Mouse (Mus musculus) olfactory bulb, adult 2 months (tissue): ENCODE measurements at regions not wholly inside any gene's neighbourhood (a gene's known extent, or its start where the extent isn't known, plus 50 kb on each side); places are given as distances from the start of the nearest gene placed in this dataset.

ENCODE experiments used
- H3K27ac ChIP-seq: fragments of 200-500 bp; 2 replicates; pipeline ENCODE4 v1.5.1; 2012; ENCODE audit warnings: low read depth, low read length; ENCODE audit not compliant: insufficient read depth
- H3K4me1 ChIP-seq: fragments of 200-500 bp; 2 replicates; pipeline ENCODE4 v1.6.1; 2012; ENCODE audit warnings: low read length; ENCODE audit not compliant: control insufficient read depth, insufficient read depth
- H3K4me3 ChIP-seq: fragments of 200-500 bp; 2 replicates; pipeline ENCODE4 v1.5.1; 2012; ENCODE audit warnings: mild to moderate bottlenecking, low read depth, low read length, moderate library complexity; ENCODE audit not compliant: insufficient read depth
- CTCF ChIP-seq: fragments of 200-500 bp; IDR thresholded peaks from 2 replicates; pipeline ENCODE4 v1.5.1; 2012; ENCODE audit warnings: low read depth, mild to moderate bottlenecking, low read length, moderate library complexity; ENCODE audit not compliant: insufficient read depth
- POLR2A ChIP-seq: fragments of 200-500 bp; IDR thresholded peaks from 2 replicates; pipeline ENCODE4 v1.6.1; 2012; ENCODE audit warnings: mild to moderate bottlenecking, low read depth, low read length, moderate library complexity; ENCODE audit not compliant: insufficient read depth
- WGBS: fragments of 180-500 bp; shearing (Covaris S2); methylation state at CpG from one replicate; pipeline ENCODE4 v1.1.7; 2018; 5-methylcytosine and 5-hydroxymethylcytosine counted together

DNA sequence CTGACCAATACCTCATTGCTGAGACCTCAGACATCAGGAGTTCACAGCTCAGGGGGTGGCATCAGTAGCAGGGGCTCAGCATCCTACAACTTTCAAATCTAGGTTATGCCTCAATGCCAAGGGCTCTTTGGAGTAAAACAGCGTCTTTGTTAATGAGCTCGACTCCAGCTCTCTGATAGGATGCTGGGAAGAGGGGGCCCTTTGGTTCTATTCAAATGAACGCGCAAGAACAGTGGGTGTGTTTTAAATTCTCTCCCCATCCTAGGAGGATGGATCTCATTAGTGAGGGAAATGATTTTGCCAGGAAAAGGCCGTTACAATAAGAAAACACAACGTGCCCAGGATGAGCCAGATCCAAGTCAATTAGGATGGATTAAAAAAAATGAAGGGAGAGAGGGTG lies 132.2 kb upstream of the 3110018I06Rik start:
- no peaks in the 10 kb centered on the region for H3K4me1 ChIP-seq
- H3K27ac ChIP-seq = no peak overlapping the region
- 52% methylated on average over 6 of the region's 6 CpGs for WGBS
- TF ChIP-seq CTCF (no peak), POLR2A (no peak)
- H3K4me3 ChIP-seq = no peak overlapping the region

DNA sequence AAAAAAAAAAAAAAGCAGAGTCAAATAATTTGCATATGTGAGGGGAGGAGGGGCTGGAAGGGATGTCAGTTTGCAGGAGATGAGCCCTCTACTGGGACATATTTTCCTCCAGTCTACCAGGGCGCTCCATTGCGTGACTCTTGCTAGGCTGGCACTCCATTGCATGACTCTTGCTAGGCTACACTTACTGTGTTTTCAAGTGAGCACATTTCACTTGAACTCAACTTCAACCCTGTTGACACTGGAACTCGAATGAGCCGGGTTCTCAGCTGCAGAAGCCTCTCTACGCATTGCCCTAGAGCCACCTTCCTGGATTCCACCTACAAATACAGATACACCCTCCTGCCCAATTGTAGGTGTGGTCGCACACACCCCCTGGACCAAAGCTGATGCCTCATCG lies 131.5 kb upstream of the 3110018I06Rik start:
- no peak for TF ChIP-seq POLR2A
- no peak for TF ChIP-seq CTCF
- H3K27ac ChIP-seq = no peak overlapping the region

DNA sequence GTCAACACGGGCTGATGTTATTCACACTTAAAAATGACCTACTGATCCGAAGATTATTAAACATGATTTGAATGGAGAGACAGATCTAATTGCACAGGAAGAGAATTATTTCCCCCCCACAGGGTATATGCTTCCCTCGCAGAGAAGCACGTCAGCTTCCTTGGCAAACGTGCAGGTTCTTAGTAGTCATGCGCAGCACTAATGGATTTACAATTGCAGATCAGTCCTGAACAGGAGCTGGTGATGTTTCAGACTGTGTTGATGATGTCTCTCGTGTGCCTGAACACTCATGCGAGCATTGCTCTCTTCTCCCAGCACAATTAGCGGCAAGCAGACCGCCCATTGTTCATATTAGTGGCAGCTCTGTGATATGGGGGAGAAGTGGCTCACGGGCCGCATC lies 127.9 kb upstream of the 3110018I06Rik start:
- TF ChIP-seq CTCF (no peak), POLR2A (no peak)

More for the DNA sequence above, 131.5 kb upstream of the 3110018I06Rik start:
- no peak overlapping the region for H3K4me3 ChIP-seq
- 91% methylated on average over 7 of the region's 7 CpGs for WGBS
- no peaks in the 10 kb centered on the region for H3K4me1 ChIP-seq

DNA sequence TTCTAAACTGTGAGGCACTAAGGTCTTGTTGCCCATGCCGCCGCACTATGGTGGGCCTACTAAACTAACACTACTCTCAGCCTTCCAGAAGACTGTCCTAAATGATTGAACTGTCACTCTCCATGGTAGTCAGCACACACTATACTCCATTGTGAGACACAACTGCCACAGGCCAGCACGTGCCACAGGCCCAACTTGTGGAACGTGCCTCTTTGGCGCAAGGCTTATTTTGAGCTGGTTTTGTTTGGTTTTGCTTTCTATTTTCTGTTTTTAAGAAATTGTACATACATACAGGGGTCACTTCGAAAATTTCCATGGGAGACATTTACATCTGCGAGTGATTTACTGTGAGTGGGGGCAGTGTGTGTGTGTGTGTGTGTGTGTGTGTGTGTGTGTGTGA lies 126.8 kb upstream of the 3110018I06Rik start:
- Histone ChIP-seq H3K27ac (no peak overlapping the region), H3K4me1 (no peaks in the 10 kb centered on the region), H3K4me3 (no peak overlapping the region)
- WGBS = 97% methylated on average over 7 of the region's 7 CpGs
- TF ChIP-seq POLR2A (no peak), CTCF (no peak)

More for the DNA sequence above, 127.9 kb upstream of the 3110018I06Rik start:
- WGBS = 72% methylated on average over 12 of the region's 12 CpGs
- H3K4me1 ChIP-seq = no peaks in the 10 kb centered on the region
- H3K27ac ChIP-seq = no peak overlapping the region
- no peak overlapping the region for H3K4me3 ChIP-seq

DNA sequence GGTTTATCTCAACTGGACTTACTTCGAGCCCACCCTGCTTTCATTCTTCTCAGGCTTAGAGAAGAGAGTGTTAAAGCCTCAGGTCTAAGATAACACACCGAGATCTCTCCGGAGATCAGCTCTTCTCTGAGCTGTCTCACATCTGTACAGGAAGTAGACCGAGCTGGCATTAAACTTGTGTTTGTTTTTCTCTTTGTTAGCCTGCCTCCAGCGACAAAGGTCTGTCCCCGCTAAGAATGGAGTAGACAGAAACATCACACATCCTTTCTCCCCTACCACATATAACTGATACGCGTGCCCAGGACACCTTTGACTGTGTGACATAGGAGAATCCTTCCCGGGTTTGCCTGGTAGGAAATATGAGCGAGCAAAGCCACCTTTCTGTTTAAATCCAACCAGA lies 126.3 kb upstream of the 3110018I06Rik start:
- WGBS = 85% methylated on average over 10 of the region's 10 CpGs
- no peaks in the 10 kb centered on the region for H3K4me1 ChIP-seq
- H3K27ac ChIP-seq = no peak overlapping the region
- TF ChIP-seq POLR2A (no peak), CTCF (no peak)
- no peak overlapping the region for H3K4me3 ChIP-seq

DNA sequence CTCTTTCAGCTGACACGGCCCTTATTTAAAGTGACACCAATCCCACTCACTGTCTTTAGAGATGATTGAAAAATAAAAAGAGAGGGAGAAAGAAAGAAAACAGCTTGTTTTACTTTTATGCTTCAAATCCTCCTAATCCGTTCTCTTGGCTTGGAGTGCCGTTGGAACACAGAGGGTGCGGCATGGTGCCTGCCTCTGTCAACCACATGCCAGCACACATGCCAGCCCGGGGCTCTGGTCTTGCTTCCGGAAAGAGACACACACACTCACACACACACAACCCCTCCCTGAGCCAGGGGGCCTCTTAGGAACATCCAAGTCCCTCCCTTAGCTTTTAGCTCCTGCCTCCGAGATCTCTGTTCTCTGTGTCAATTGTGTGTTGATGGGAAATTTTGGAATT lies 116.2 kb upstream of the 3110018I06Rik start:
- H3K27ac ChIP-seq = no peak overlapping the region
- 54% methylated on average over 7 of the region's 7 CpGs for WGBS
- TF ChIP-seq CTCF (no peak), POLR2A (no peak)

DNA sequence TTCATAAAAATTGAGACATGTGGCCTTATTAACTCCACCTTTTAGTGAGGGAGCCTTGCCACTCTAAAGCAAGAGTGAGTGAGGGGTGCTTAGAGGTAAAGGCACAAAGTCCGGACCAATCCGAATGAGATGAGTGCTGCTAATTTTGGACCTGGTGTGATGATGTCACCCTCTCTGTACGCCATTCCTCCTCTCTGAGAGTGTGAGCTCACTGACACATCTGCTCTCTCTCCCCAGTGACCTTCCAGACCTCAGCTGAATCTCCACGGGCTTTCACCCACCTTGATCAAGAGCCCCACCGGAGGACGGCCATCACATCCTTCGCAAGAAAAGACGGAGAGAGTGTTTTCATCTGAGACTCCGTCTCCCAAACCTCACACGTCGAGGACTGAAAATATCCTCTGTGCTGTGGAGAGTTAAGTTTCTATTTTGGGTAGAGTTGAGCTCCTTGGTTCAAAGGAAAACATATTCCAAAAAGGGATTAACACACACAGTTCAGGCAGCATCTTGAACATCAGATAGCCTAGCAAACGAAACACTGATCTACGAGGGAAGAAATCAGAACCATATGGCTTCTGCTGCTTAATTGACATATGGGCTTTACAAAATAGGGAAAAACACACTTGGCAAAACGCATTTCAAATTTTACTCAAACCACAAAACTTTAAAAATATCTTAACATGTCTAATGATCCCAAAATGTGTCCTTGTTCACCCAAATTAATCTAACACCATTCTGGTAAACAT lies 96.2 kb upstream of the 3110018I06Rik start:
- TF ChIP-seq POLR2A = no peak
- no peak for TF ChIP-seq CTCF
- H3K4me1 ChIP-seq = no peaks in the 10 kb centered on the region
- no peak overlapping the region for H3K27ac ChIP-seq
- WGBS = 71% methylated on average over 14 of the region's 14 CpGs
- H3K4me3 ChIP-seq = no peak overlapping the region

More for the DNA sequence above, 116.2 kb upstream of the 3110018I06Rik start:
- no peak overlapping the region for H3K4me3 ChIP-seq
- no peaks in the 10 kb centered on the region for H3K4me1 ChIP-seq

DNA sequence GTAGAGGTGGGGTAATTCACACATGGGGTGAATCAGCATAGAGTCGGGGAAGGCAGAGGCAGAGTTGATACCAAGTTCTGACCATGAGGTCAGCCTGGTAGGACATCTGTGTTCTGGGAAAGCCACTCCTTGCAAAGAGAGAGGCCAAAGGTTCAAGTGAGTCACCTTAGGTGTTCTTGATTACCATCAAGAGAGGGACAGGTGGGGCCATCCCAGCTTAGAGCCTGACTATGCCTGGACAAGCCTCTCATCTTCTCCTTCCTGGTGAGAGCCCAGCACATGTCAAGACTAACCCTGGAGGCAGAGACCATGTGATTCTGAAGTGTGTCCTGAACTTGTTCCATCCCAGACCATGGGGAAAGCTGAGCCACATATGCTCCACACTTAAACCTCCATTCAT lies 94.0 kb upstream of the 3110018I06Rik start:
- Histone ChIP-seq H3K4me3 (no peak overlapping the region), H3K27ac (no peak overlapping the region), H3K4me1 (no peaks in the 10 kb centered on the region)
- WGBS = 88% methylated on average over 1 of the region's 1 CpGs
- TF ChIP-seq POLR2A = no peak
- no peak for TF ChIP-seq CTCF

DNA sequence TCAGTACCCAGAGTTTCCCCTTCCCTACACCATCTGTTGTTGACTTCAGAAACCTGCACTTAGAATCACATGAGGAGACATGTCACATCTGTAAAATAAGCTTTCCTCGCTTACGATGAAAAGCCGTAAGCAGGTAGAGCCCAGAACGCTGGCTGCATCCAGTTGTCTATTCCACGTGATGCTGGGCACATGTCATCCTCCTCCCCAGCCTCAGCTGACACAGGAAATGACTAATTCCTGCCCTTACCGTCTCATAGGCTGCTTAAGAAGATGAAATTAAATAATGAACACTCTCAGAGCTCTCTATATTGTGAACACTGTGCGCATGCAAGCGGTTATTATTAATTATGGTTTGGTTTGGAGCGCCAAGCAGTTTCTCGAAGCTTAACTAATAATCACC lies 83.6 kb upstream of the 3110018I06Rik start:
- Histone ChIP-seq H3K4me1 (no peaks in the 10 kb centered on the region), H3K27ac (no peak overlapping the region), H3K4me3 (no peak overlapping the region)
- WGBS = 78% methylated on average over 10 of the region's 10 CpGs
- TF ChIP-seq CTCF = no peak

DNA sequence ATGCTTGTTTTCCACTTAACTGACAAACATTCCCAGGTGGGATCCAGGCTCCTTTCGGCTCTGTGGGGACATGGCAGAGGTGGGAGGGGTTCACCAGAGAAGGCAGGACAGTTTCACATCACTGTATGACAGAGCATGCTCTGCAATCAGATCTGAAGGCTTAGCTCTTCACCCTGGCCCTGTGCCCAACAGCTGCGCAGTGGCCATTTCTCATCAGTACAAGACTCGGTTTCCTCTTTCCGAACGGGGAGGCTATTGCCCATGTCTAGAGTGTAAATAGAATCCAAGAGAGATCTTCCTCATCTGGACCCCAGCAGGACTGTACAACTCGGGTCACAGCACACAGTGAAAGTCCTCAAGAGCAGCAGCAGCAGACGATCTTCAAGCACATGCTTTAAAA lies 64.5 kb upstream of the 3110018I06Rik start:
- TF ChIP-seq POLR2A = no peak
- TF ChIP-seq CTCF = no peak
- Histone ChIP-seq H3K4me3 (no peak overlapping the region), H3K4me1 (no peaks in the 10 kb centered on the region), H3K27ac (no peak overlapping the region)
- 79% methylated on average over 7 of the region's 7 CpGs for WGBS

DNA sequence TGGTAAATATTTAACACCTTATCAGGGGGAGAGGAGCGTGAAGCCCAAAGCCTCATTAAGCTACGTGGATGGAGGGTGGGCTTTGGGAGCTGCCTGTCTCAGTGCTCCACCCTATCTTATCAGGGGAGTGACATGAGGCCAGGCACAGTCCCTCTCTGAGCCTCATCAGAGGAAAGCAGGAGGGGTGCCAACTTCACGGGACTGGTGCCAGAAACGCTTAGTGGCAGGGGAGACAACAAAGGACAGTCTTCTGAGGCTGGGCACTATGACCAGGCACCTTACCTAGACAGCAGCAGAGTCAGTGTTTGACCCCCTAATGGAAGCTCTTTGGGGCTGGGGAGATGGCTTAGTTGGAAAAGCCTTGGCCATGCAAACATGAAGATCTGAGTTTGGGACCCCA lies 49.9 kb upstream of the 3110018I06Rik start:
- 75% methylated on average over 4 of the region's 4 CpGs for WGBS
- H3K4me3 ChIP-seq = no peak overlapping the region
- no peaks in the 10 kb centered on the region for H3K4me1 ChIP-seq
- TF ChIP-seq CTCF = no peak
- no peak for TF ChIP-seq POLR2A
- H3K27ac ChIP-seq = no peak overlapping the region
